Mouse (Mus musculus): ENCODE measurements around the gene Casp8. TPM values are rescaled to one million over a fixed set of nuclear protein-coding genes. Genes with fewer than 3 reads are reported as not detected.
"Not testable (repeated sequence)": the region's sequence is repeated elsewhere in the genome, so short reads cannot be mapped to it uniquely, and the experiment has no call there.

The Casp8 gene
- 4.0 and 4.5 TPM in 2 replicates for polyA plus RNA-seq (2011; ENCODE audit: insufficient read depth, insufficient read length, low read depth, missing spikeins)

DNA sequence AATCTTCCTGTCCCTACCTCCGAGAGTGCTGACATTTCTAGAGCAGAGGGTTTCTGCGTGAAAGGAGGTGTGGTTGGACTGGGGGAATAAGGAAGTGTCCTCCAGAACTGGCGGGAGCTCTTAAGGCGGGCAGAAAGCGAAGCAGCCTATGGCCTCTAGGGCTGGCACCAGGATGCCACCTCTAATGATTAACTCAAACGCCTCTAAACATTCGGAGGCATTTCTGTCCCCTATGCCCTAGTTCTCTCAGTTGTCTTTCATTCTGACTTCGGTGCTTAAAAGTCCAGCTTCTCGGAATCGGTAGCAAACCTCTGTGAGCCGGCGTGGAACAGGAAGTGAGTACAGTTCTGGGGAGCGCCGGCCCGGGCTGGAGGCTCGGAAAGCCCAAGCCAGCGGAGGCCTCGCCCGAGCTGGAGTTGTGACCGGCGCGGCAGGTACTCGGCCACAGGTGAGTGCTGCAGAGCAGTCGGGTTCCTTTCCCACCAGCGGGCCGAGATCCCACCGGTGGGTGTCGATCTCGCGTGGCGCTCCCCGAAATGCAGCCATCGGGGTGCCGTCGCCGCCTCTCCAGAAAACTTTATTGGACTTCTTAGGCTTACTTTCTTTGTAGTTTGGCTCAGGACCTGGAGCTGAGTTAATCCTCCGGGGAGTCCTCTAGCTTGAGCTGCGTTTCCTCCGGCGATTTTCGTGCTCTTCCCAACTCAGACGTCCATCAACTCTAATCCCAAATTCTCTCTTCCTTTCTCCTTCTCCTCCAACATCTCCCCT is at the start of gene Casp8:
Gene Casp8, plus strand, starts transcription at position 84 of the 768 bp plus-strand sequence.
- Histone ChIP-seq H3K27ac (ENCODE audit: insufficient read depth, low read length) (no peak within 1 kb of the TSS), H3K4me1 (ENCODE audit: control insufficient read depth, insufficient read depth, low read length) (no peaks in the 10 kb centered on the region)
- TF ChIP-seq EP300 (IDR thresholded peaks at IDR 0.05; ENCODE audit: insufficient read depth, low read depth, low read length) (no peak), POLR2A (IDR thresholded peaks at IDR 0.05; ENCODE audit: insufficient read depth, low read length) (no peak), CTCF (IDR thresholded peaks at IDR 0.05; ENCODE audit: low read depth, low read length) (no peak)

DNA sequence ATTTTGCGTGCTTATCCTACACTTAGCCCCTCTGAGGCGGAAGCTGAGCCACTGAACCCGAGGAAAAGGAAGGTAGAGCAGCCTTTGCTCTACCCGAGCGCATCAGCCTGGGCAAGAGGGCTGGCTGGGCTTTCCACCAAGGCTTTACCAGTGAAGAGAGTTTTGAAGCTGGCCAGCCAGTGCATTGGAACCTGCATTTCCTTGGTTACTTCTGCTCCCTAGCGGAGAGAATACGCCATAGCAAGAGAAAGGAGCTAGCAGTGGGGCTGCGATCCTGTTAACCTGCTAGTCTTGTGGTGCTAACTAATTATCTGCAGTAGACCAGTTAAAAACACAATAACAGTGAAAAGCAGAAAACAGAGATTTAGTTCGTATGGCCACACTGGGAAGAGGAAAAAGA is 48.3 kb upstream of the Casp8 start:
- no peak for TF ChIP-seq EP300 (IDR thresholded peaks at IDR 0.05; ENCODE audit: insufficient read depth, low read depth, low read length)
- TF ChIP-seq CTCF (IDR thresholded peaks at IDR 0.05; ENCODE audit: low read depth, low read length) = peak; percentile 40
- TF ChIP-seq POLR2A (IDR thresholded peaks at IDR 0.05; ENCODE audit: insufficient read depth, low read length) = no peak
- Histone ChIP-seq H3K27me3 (ENCODE audit: control insufficient read depth, insufficient read depth, low read length, poor library complexity, severe bottlenecking) (no peaks in the 10 kb centered on the region), H3K9me3 (replicated peaks; ENCODE audit: control insufficient read depth, insufficient read depth, low read length, poor library complexity, severe bottlenecking) (peaks cover 16% of the 10 kb centered on the region), H3K27ac (ENCODE audit: insufficient read depth, low read length) (no peak overlapping the region), H3K4me1 (ENCODE audit: control insufficient read depth, insufficient read depth, low read length) (no peaks in the 10 kb centered on the region), H3K36me3 (ENCODE audit: control insufficient read depth, insufficient read depth, low read length, poor library complexity, severe bottlenecking) (no peaks in the 10 kb centered on the region), H3K4me3 (ENCODE audit: low read depth, low read length) (peak overlapping the region; percentile 27; the same call in 1 of the 2 replicates), H3K9ac (ENCODE audit: low read depth, poor library complexity, severe bottlenecking) (no peak overlapping the region)

More for the DNA sequence above, at the start of gene Casp8:
- H3K36me3 ChIP-seq (ENCODE audit: control insufficient read depth, insufficient read depth, low read length, poor library complexity, severe bottlenecking) = no peaks in the 10 kb centered on the region
- peaks cover 1% of the 10 kb centered on the region; the same call in 1 of the 2 replicates for H3K27me3 ChIP-seq (ENCODE audit: control insufficient read depth, insufficient read depth, low read length, poor library complexity, severe bottlenecking)
- H3K4me3 ChIP-seq (ENCODE audit: low read depth, low read length) = peak within 1 kb of the TSS; percentile 61
- H3K9ac ChIP-seq (ENCODE audit: low read depth, poor library complexity, severe bottlenecking) = peak within 1 kb of the TSS; percentile 72
- peaks cover 17% of the 10 kb centered on the region for H3K9me3 ChIP-seq (replicated peaks; ENCODE audit: control insufficient read depth, insufficient read depth, low read length, poor library complexity, severe bottlenecking)

DNA sequence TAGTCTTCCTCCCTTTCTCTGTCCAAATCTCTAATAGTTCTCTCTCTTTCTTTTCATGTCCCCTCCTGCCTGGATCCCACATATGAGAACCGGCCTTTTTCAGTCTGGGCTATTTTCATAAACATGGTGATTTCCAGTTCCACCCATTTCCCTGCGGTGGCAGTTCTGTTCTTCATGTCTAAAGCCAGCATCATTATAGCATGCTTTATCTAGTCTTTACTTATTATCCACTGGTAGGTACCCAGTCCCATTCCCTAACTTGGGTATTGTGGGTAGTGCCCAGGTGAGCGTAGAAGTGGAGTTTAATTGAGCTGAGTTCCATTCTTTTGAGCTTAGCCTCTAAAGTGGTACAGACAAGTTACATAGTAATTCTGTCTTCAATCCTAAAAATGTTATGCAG is 35.7 kb upstream of the Casp8 start:
- Histone ChIP-seq H3K4me3 (ENCODE audit: low read depth, low read length) (no peak overlapping the region), H3K36me3 (ENCODE audit: control insufficient read depth, insufficient read depth, low read length, poor library complexity, severe bottlenecking) (no peaks in the 10 kb centered on the region), H3K9me3 (replicated peaks; ENCODE audit: control insufficient read depth, insufficient read depth, low read length, poor library complexity, severe bottlenecking) (peaks cover 28% of the 10 kb centered on the region), H3K4me1 (ENCODE audit: control insufficient read depth, insufficient read depth, low read length) (no peaks in the 10 kb centered on the region), H3K27ac (ENCODE audit: insufficient read depth, low read length) (no peak overlapping the region), H3K27me3 (ENCODE audit: control insufficient read depth, insufficient read depth, low read length, poor library complexity, severe bottlenecking) (no peaks in the 10 kb centered on the region), H3K9ac (ENCODE audit: low read depth, poor library complexity, severe bottlenecking) (no peak overlapping the region)
- TF ChIP-seq CTCF (IDR thresholded peaks at IDR 0.05; ENCODE audit: low read depth, low read length) (no peak), EP300 (IDR thresholded peaks at IDR 0.05; ENCODE audit: insufficient read depth, low read depth, low read length) (no peak), POLR2A (IDR thresholded peaks at IDR 0.05; ENCODE audit: insufficient read depth, low read length) (no peak)

DNA sequence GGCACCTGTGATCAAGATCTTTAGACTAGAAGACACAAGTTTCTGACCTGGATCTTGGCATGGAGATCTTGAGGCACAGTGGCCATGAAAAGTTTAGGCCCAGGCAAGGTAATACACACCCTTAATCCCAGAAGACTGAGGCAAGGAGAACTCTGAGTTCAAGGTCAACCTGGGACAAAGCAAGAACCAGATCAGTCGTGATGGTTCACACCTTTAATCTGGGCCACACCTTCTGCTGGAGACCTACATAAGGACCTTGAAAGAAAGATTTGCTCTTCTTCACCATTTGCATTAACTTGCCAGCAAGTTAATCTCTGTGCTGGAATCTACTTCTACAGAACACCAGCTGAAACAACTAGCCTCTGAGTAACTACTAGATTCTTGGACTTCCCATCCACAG is 34.6 kb upstream of the Casp8 start:
- H3K36me3 ChIP-seq (ENCODE audit: control insufficient read depth, insufficient read depth, low read length, poor library complexity, severe bottlenecking) = no peaks in the 10 kb centered on the region
- peaks cover 28% of the 10 kb centered on the region for H3K9me3 ChIP-seq (replicated peaks; ENCODE audit: control insufficient read depth, insufficient read depth, low read length, poor library complexity, severe bottlenecking)
- peak overlapping the region; percentile 73 for H3K27ac ChIP-seq (ENCODE audit: insufficient read depth, low read length)
- no peak for TF ChIP-seq EP300 (IDR thresholded peaks at IDR 0.05; ENCODE audit: insufficient read depth, low read depth, low read length)
- no peaks in the 10 kb centered on the region for H3K27me3 ChIP-seq (ENCODE audit: control insufficient read depth, insufficient read depth, low read length, poor library complexity, severe bottlenecking)
- H3K9ac ChIP-seq (ENCODE audit: low read depth, poor library complexity, severe bottlenecking) = no peak overlapping the region
- no peak overlapping the region for H3K4me3 ChIP-seq (ENCODE audit: low read depth, low read length)
- no peaks in the 10 kb centered on the region for H3K4me1 ChIP-seq (ENCODE audit: control insufficient read depth, insufficient read depth, low read length)

DNA sequence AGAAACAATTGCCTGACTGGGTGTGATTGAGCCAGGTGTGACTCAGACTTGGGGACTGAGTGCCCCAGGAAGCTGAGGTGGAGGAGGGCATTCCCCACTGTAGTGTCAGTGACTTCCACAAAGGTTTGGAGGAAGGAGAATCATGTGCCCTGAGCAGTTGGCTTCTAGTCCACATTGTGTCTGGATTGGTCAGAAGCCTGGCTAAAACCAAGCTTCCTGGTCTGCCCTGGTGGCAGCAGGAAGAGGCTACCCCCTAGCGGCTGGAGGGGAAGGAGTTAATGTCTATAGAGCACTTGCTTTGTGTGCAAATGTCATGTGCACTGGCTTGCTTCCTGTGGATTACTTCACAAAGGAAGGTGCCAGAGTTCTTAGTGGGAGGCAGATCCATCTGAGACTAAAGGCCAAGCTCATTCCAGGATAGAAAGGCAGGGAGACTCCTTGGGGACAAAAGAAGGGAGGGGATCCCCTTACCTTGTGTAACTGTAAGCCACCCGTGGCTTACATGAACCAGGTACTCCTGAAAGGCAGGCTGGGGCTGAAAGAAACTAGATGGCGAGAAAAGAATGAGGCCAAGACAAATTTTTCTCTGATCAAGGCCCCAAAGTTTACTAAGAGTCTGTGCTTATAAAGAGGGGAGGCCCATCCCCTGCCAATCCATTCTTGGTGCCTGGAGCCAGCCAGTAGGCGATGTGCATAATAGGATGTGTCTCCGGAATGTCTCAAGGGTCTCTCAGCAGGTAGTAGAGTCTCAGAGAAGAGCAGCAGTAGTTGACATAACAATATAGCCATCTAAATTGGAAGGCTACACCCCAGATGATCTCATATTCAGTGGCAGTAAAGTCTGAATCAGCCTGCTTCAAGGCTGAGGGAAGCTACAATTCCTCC is 33.5 kb upstream of the Casp8 start:
- peaks cover 28% of the 10 kb centered on the region for H3K9me3 ChIP-seq (replicated peaks; ENCODE audit: control insufficient read depth, insufficient read depth, low read length, poor library complexity, severe bottlenecking)
- H3K36me3 ChIP-seq (ENCODE audit: control insufficient read depth, insufficient read depth, low read length, poor library complexity, severe bottlenecking); H3K27me3 ChIP-seq (ENCODE audit: control insufficient read depth, insufficient read depth, low read length, poor library complexity, severe bottlenecking); H3K4me1 ChIP-seq (ENCODE audit: control insufficient read depth, insufficient read depth, low read length); H3K4me3 ChIP-seq (ENCODE audit: low read depth, low read length); H3K9ac ChIP-seq (ENCODE audit: low read depth, poor library complexity, severe bottlenecking): not testable (repeated sequence)
- H3K27ac ChIP-seq (ENCODE audit: insufficient read depth, low read length) = peak overlapping the region; percentile 73
- TF ChIP-seq EP300 (IDR thresholded peaks at IDR 0.05; ENCODE audit: insufficient read depth, low read depth, low read length) = 0 out of 2 replicates have a peak, but pooled peaks have one; percentile 21

DNA sequence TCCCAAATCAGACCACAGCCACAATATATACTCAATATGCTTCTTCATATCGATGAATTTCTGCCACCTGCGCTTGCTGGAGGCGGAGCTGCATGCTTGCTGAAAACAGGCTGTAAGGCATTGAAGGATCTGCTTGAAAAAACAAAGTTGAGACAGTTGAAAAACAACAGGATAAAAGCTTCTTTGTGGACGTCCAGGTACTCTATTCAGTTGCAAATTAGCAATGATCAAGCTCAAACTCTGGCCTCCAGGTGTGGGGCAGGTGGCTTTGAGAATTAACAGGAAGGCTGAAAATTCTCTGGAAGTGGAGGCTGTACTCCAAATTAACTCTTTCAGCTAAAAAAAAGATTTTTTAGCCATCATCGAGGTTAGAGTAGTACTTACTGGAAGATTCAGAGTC is 32.6 kb upstream of the Casp8 start:
- Histone ChIP-seq H3K36me3 (ENCODE audit: control insufficient read depth, insufficient read depth, low read length, poor library complexity, severe bottlenecking) (no peaks in the 10 kb centered on the region), H3K27ac (ENCODE audit: insufficient read depth, low read length) (peak overlapping the region; percentile 73), H3K9me3 (replicated peaks; ENCODE audit: control insufficient read depth, insufficient read depth, low read length, poor library complexity, severe bottlenecking) (peaks cover 28% of the 10 kb centered on the region), H3K4me3 (ENCODE audit: low read depth, low read length) (no peak overlapping the region), H3K9ac (ENCODE audit: low read depth, poor library complexity, severe bottlenecking) (no peak overlapping the region), H3K4me1 (ENCODE audit: control insufficient read depth, insufficient read depth, low read length) (no peaks in the 10 kb centered on the region), H3K27me3 (ENCODE audit: control insufficient read depth, insufficient read depth, low read length, poor library complexity, severe bottlenecking) (no peaks in the 10 kb centered on the region)
- TF ChIP-seq EP300 (IDR thresholded peaks at IDR 0.05; ENCODE audit: insufficient read depth, low read depth, low read length) = 0 out of 2 replicates have a peak, but pooled peaks have one; percentile 30
- TF ChIP-seq CTCF (IDR thresholded peaks at IDR 0.05; ENCODE audit: low read depth, low read length) = no peak

DNA sequence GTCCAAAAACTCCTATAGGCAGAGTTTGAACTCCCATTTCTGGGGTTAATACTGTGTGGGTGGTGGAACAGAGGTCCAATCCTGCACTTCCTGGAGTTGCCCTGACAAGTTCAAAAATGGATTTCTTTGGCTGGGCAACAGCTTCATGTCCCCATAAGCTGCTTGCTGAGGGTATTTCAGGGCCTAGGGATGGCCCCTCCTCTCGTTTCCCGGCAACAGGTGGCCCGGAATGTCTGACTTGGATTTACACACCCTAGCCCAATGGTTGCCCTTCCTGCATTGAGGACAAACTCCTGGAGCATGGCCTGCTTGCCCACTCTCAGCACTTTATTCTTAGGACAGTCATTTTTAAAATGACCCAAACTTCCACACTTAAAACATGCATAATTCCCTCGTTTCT is 28.7 kb upstream of the Casp8 start:
- peaks cover 13% of the 10 kb centered on the region for H3K9me3 ChIP-seq (replicated peaks; ENCODE audit: control insufficient read depth, insufficient read depth, low read length, poor library complexity, severe bottlenecking)
- not testable (repeated sequence) for H3K9ac ChIP-seq (ENCODE audit: low read depth, poor library complexity, severe bottlenecking); H3K27ac ChIP-seq (ENCODE audit: insufficient read depth, low read length); H3K4me1 ChIP-seq (ENCODE audit: control insufficient read depth, insufficient read depth, low read length); H3K4me3 ChIP-seq (ENCODE audit: low read depth, low read length); H3K36me3 ChIP-seq (ENCODE audit: control insufficient read depth, insufficient read depth, low read length, poor library complexity, severe bottlenecking); H3K27me3 ChIP-seq (ENCODE audit: control insufficient read depth, insufficient read depth, low read length, poor library complexity, severe bottlenecking)

Data from ES-Bruce4 (cell line).